Mouse (Mus musculus) hindbrain, embryonic 13.5 days (tissue): ENCODE results near the gene Smg6. TPM values are rescaled to one million over a fixed set of nuclear protein-coding genes. Genes with fewer than 3 reads are reported as not detected.

ENCODE experiments used
- ATAC-seq: fragments of 200-750 bp; cut with Nextera tagmentation; 2 replicates; pipeline ENCODE4 v1.8.0; 2017; ENCODE audit warnings: moderate TSS enrichment; ENCODE audit not compliant: low FRiP score
- H3K27ac ChIP-seq: fragments of 300-500 bp; sonication (generic); 2 replicates; pipeline ENCODE4 v1.5.1; 2015; ENCODE audit warnings: inconsistent platforms, mild to moderate bottlenecking, moderate library complexity
- H3K27me3 ChIP-seq: fragments of 300-500 bp; sonication (generic); 2 replicates; pipeline ENCODE4 v1.6.1; 2015; ENCODE audit warnings: mild to moderate bottlenecking, inconsistent platforms
- H3K36me3 ChIP-seq: fragments of 300-500 bp; sonication (generic); 2 replicates; pipeline ENCODE4 v1.6.1; 2015; ENCODE audit warnings: mild to moderate bottlenecking, inconsistent platforms
- H3K4me1 ChIP-seq: fragments of 300-500 bp; sonication (generic); replicated peaks from 2 replicates; pipeline ENCODE4 v1.6.1; 2015; ENCODE audit warnings: inconsistent platforms
- H3K4me2 ChIP-seq: fragments of 300-500 bp; sonication (generic); 2 replicates; pipeline ENCODE4 v1.6.1; 2015; ENCODE audit warnings: inconsistent platforms, mild to moderate bottlenecking, moderate library complexity
- H3K4me3 ChIP-seq: fragments of 300-500 bp; sonication (generic); 2 replicates; pipeline ENCODE4 v1.5.1; 2015; ENCODE audit warnings: mild to moderate bottlenecking, inconsistent platforms
- H3K9ac ChIP-seq: fragments of 300-500 bp; sonication (generic); 2 replicates; pipeline ENCODE4 v1.6.1; 2015; ENCODE audit warnings: mild to moderate bottlenecking, inconsistent platforms
- H3K9me3 ChIP-seq: fragments of 300-500 bp; sonication (generic); 2 replicates; pipeline ENCODE4 v1.6.1; 2016; ENCODE audit warnings: inconsistent platforms
- WGBS: fragments of 180-500 bp; shearing (Covaris S2); methylation state at CpG from one replicate; pipeline ENCODE4 v1.1.7; 2015; 5-methylcytosine and 5-hydroxymethylcytosine counted together
- polyA plus RNA-seq: library from polyadenylated mRNA; unstranded; fragments of >200 nt; fragmentation: Nextera tagmentation; extraction: Ambion mirVana; gene quantifications from 2 replicates; pipeline ENCODE4 v1.2.1, GENCODE M21; 2015

Gene Smg6
- polyA plus RNA-seq, 1 experiment from 2014 or later = 17.8 TPM

- no peaks in the 10 kb centered on the region for H3K27me3 ChIP-seq
- H3K9me3 ChIP-seq = no peaks in the 10 kb centered on the region
- no peak overlapping the region for H3K27ac ChIP-seq
- ATAC-seq = no peak
- H3K9ac ChIP-seq = no peak overlapping the region
- H3K4me2 ChIP-seq = no peak overlapping the region
- H3K4me1 ChIP-seq = peaks cover 11% of the 10 kb centered on the region
- 96% methylated on average over 3 of the region's 3 CpGs for WGBS
- no peak overlapping the region for H3K4me3 ChIP-seq
- peaks cover 19% of the 10 kb centered on the region for H3K36me3 ChIP-seq
Observed at GRCm38 (mm10) chr11:75044333-75044732, 118.7 kb downstream of the Smg6 start.

DNA sequence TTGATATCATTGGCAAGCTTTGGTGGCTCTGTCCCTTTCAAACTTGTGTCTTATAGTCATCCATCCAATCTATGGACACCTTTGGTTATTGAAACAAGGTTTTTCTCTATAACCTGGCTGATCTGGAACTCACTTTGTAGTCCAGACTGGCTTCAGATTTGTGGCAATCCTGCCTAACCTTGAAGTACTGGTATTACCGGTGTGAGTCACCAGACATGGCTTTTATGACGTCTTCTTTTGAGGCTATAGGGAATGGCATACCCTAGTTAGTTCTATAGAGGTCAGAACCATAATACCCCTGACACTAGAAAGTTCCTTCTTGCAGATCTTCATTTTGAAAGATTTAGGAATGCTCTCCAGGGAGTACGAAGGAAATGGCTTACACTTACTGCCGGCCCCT is 120.2 kb downstream of the Smg6 start:
- Histone ChIP-seq H3K36me3 (peaks cover 19% of the 10 kb centered on the region), H3K9ac (no peak overlapping the region), H3K4me1 (peaks cover 15% of the 10 kb centered on the region), H3K4me2 (no peak overlapping the region), H3K27ac (no peak overlapping the region), H3K4me3 (no peak overlapping the region), H3K9me3 (no peaks in the 10 kb centered on the region), H3K27me3 (no peaks in the 10 kb centered on the region)
- ATAC-seq = no peak
- WGBS = 97% methylated on average over 4 of the region's 4 CpGs

DNA sequence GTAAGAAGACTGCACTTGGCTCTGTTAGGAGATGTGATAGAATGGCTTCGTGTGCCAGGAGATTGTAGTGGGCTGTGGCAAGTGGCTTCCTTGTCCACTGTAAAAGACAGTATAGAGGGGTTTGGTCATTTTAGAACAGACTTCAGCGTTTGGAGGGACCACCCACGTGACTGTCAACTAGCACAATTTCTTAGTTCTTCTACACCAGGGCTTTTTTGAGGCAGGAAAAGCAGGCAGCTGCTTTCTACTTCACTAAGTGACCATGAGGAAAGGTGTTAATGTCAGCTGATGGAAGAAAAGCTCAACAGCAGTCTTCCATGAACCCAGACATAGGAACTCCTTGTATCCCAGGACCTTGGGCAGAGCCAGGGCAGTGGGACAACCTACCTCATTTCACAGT is 121.0 kb downstream of the Smg6 start:
- H3K36me3 ChIP-seq = peaks cover 13% of the 10 kb centered on the region
- H3K27me3 ChIP-seq = no peaks in the 10 kb centered on the region
- H3K4me3 ChIP-seq = no peak overlapping the region
- H3K4me1 ChIP-seq = peaks cover 21% of the 10 kb centered on the region
- H3K9me3 ChIP-seq = no peaks in the 10 kb centered on the region
- H3K4me2 ChIP-seq = no peak overlapping the region
- WGBS = 80% methylated on average over 3 of the region's 3 CpGs
- no peak overlapping the region for H3K9ac ChIP-seq
- peak overlapping the region; percentile 30; the same call in 1 of the 2 replicates for H3K27ac ChIP-seq
- no peak for ATAC-seq

GRCm38 (mm10) chr11:75047066-75047465 is 121.4 kb downstream of the Smg6 start:
- H3K4me1 ChIP-seq = peaks cover 26% of the 10 kb centered on the region
- WGBS = 56% methylated on average over 6 of the region's 6 CpGs
- no peaks in the 10 kb centered on the region for H3K27me3 ChIP-seq
- peak overlapping the region; percentile 30; the same call in 1 of the 2 replicates for H3K27ac ChIP-seq
- H3K9ac ChIP-seq = no peak overlapping the region
- no peaks in the 10 kb centered on the region for H3K9me3 ChIP-seq
- ATAC-seq = peak; percentile 46; the same call in 1 of the 2 replicates
- H3K36me3 ChIP-seq = peaks cover 9% of the 10 kb centered on the region
- no peak overlapping the region for H3K4me2 ChIP-seq
- H3K4me3 ChIP-seq = no peak overlapping the region

DNA sequence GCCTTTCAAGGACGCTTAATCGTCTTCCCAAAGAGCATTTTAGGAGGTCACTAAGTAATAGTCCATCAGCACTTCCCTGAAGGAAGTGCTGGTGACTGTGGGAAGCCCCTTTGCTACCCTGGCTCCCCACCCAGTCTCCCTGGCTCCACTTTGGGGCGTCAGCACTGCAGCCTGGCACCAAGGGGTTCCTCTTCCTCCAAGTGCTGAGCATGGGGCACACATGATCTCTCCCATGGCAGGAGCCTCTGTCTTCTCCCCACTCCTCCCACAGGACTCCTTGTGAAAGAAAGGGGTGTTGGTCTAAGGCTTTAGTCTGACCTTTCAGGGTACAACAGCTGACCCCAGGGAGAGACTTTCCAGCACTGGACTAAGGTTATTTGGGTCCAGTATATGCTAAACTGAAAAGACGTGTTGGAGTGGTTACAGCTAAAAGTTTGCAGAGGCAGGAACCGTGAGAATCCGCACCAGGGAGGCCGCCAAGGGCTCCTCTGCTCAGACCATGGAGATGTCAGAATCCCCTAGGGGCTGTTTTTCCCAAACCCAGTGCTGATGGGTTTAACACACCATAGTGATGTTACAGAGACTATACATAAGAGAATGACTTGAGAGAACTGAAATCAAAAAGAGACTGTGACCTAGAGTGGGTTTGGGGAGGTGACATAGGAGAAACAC is 122.2 kb downstream of the Smg6 start:
- Histone ChIP-seq H3K4me2 (no peak overlapping the region), H3K36me3 (peaks cover 5% of the 10 kb centered on the region), H3K4me3 (no peak overlapping the region), H3K27me3 (no peaks in the 10 kb centered on the region), H3K9me3 (no peaks in the 10 kb centered on the region), H3K9ac (no peak overlapping the region), H3K27ac (0 out of 2 replicates have a peak overlapping the region, but pooled peaks have one; percentile 62), H3K4me1 (peaks cover 30% of the 10 kb centered on the region)
- no peak for ATAC-seq
- 91% methylated on average over 7 of the region's 7 CpGs for WGBS

- no peak overlapping the region for H3K4me3 ChIP-seq
- H3K4me1 ChIP-seq = peaks cover 30% of the 10 kb centered on the region
- no peak overlapping the region for H3K9ac ChIP-seq
- no peak for ATAC-seq
- H3K4me2 ChIP-seq = no peak overlapping the region
- H3K27ac ChIP-seq = no peak overlapping the region
- no peaks in the 10 kb centered on the region for H3K9me3 ChIP-seq
- H3K27me3 ChIP-seq = no peaks in the 10 kb centered on the region
- WGBS = 83% methylated on average over 2 of the region's 2 CpGs
- H3K36me3 ChIP-seq = peaks cover 4% of the 10 kb centered on the region
Observed at GRCm38 (mm10) chr11:75049146-75049545, 123.5 kb downstream of the Smg6 start.

- Histone ChIP-seq H3K36me3 (peaks cover 3% of the 10 kb centered on the region; the same call in 1 of the 2 replicates), H3K9ac (no peak overlapping the region), H3K4me2 (no peak overlapping the region), H3K27ac (no peak overlapping the region), H3K4me1 (peaks cover 30% of the 10 kb centered on the region), H3K9me3 (no peaks in the 10 kb centered on the region), H3K4me3 (no peak overlapping the region), H3K27me3 (no peaks in the 10 kb centered on the region)
- WGBS = 74% methylated on average over 2 of the region's 2 CpGs
- no peak for ATAC-seq
Observed at GRCm38 (mm10) chr11:75049807-75050206, 124.2 kb downstream of the Smg6 start.

DNA sequence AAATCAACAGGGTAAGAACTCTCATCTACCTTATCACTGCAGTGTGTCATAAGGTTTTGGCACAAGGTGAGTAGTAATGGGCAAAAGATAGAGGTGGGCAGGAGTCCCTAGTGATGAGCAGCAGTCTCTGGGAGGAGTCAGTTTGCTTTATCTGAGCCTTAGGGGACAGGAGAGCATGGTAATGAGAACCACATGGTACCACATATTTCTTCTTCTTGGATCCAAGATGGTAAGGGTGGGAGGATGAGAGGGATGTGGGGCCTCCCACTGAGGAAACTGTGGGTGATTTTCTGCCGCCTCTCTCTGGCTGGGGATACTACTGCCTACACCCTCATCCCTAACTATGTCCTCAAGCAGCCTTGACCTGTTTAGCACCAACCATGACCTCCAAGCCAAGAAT is 125.6 kb downstream of the Smg6 start:
- Histone ChIP-seq H3K36me3 (peaks cover 6% of the 10 kb centered on the region; the same call in 1 of the 2 replicates), H3K4me3 (no peak overlapping the region), H3K4me1 (peaks cover 30% of the 10 kb centered on the region), H3K27ac (peak overlapping the region; percentile 67), H3K27me3 (no peaks in the 10 kb centered on the region), H3K9me3 (no peaks in the 10 kb centered on the region), H3K9ac (no peak overlapping the region), H3K4me2 (no peak overlapping the region)
- 87% methylated on average over 1 of the region's 1 CpGs for WGBS
- no peak for ATAC-seq

DNA sequence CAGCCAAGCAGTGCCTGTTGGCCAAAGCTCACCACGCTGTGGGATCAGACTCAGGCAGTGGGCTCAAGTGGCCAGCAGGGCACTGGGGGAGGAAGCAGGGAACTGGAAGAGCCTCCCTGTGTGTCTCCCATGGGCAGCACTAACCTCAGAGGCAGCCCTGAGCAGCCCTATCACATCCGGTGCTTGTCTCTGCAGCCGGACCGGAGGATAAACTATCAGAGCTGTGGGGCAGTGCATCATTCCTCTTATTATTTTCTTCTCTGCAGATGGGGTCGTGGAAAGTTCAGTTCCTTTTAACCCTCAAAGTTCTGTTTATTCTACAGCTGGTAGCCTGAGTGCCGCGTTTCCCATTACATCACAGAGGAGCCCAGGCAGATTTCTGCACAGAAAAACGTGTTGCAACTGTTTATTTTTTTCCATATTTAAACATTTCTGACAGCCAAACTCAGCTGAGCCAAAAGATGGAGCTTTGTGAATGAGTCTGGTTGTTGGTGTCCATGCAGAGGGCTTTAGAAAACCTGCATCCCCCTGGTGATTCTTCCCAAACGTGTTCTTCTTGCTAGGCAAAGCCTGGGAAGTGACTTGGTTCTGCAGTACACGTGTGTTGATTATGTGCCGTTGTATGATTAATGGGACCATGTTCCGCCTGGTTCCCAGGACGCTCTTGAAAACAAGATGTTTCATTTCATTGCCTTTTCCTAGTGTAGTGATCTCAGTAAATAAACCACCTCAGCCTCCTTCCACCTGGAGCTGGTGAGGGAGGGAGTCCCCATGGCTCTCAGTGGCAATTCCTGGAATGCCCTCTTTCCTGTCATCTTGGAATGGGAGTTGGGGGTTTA is 126.3 kb downstream of the Smg6 start:
- Histone ChIP-seq H3K27ac (peak overlapping the region; percentile 67), H3K4me3 (no peak overlapping the region), H3K9me3 (no peaks in the 10 kb centered on the region), H3K27me3 (no peaks in the 10 kb centered on the region), H3K9ac (no peak overlapping the region), H3K4me1 (peaks cover 30% of the 10 kb centered on the region), H3K4me2 (no peak overlapping the region), H3K36me3 (peaks cover 6% of the 10 kb centered on the region; the same call in 1 of the 2 replicates)
- 54% methylated on average over 13 of the region's 13 CpGs for WGBS
- no peak for ATAC-seq

DNA sequence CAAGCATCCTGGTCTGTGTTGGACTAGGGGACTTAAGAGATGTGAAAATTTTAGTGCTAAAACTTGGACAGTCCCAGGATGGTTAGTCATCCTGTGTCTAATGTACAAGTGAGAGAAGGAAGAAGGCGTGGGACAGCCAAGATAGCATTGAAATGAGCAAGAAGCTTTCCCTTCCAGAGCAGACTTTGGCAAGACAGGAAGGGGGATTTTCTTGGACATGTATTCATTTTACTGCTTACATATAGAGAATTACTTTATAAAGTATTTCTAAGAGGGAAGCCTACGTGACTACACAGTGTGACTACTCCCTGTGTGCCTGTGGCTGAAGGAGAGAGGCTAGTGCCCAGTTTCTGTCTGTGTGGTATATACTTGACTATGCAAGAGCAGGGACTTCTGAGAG is 127.4 kb downstream of the Smg6 start:
- no peak overlapping the region for H3K4me3 ChIP-seq
- WGBS = 93% methylated on average over 2 of the region's 2 CpGs
- H3K4me1 ChIP-seq = peaks cover 22% of the 10 kb centered on the region
- H3K9me3 ChIP-seq = no peaks in the 10 kb centered on the region
- ATAC-seq = no peak
- peaks cover 10% of the 10 kb centered on the region; the same call in 1 of the 2 replicates for H3K36me3 ChIP-seq
- no peaks in the 10 kb centered on the region for H3K27me3 ChIP-seq
- H3K27ac ChIP-seq = no peak overlapping the region
- no peak overlapping the region for H3K4me2 ChIP-seq
- no peak overlapping the region for H3K9ac ChIP-seq

- 79% methylated on average over 7 of the region's 7 CpGs for WGBS
- Histone ChIP-seq H3K4me2 (no peak overlapping the region), H3K9me3 (no peaks in the 10 kb centered on the region), H3K4me1 (peaks cover 19% of the 10 kb centered on the region), H3K27ac (no peak overlapping the region), H3K27me3 (no peaks in the 10 kb centered on the region), H3K36me3 (peaks cover 14% of the 10 kb centered on the region; the same call in 1 of the 2 replicates), H3K4me3 (no peak overlapping the region), H3K9ac (no peak overlapping the region)
- no peak for ATAC-seq
Observed at GRCm38 (mm10) chr11:75053722-75054121, 128.1 kb downstream of the Smg6 start.

- ATAC-seq = no peak
- 0 out of 2 replicates have a peak overlapping the region, but pooled peaks have one; percentile 14 for H3K27ac ChIP-seq
- H3K4me1 ChIP-seq = peaks cover 19% of the 10 kb centered on the region
- 78% methylated on average over 5 of the region's 5 CpGs for WGBS
- H3K27me3 ChIP-seq = no peaks in the 10 kb centered on the region
- no peak overlapping the region for H3K4me2 ChIP-seq
- H3K36me3 ChIP-seq = peaks cover 14% of the 10 kb centered on the region; the same call in 1 of the 2 replicates
- H3K9me3 ChIP-seq = no peaks in the 10 kb centered on the region
- no peak overlapping the region for H3K9ac ChIP-seq
- H3K4me3 ChIP-seq = no peak overlapping the region
Observed at GRCm38 (mm10) chr11:75054184-75054877, 128.7 kb downstream of the Smg6 start.
